Mouse (Mus musculus) fat pad, adult 2 months (tissue): ENCODE data around the gene Evc2.

ENCODE experiments used
- DNase-seq: peaks from one replicate; pipeline ENCODE4 v3.0.0-alpha.2; 2011; ENCODE audit warnings: low read depth, low spot score; ENCODE audit errors: extremely low read depth

The Evc2 gene

DNA sequence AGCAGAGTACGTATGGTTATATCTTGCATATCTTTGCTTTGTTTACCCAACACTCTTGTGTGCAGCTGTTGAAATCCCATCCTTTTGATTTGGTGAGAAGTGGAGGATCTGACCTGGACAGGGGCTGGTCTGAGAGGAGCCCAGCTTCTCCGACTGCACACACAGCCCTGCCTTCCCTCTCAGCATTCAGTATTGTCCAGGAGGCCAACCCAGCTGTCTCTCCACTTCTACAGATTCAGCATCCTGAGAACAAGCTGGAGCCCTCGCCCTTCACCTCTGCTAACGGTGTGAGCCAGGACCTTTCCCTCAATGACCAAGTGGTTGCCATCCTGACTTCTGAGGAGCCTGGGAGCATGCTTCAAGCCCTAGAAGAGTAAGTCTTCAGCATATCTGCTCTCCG is 25.0 kb downstream of the Evc2 start:
- no peak for DNase-seq

DNA sequence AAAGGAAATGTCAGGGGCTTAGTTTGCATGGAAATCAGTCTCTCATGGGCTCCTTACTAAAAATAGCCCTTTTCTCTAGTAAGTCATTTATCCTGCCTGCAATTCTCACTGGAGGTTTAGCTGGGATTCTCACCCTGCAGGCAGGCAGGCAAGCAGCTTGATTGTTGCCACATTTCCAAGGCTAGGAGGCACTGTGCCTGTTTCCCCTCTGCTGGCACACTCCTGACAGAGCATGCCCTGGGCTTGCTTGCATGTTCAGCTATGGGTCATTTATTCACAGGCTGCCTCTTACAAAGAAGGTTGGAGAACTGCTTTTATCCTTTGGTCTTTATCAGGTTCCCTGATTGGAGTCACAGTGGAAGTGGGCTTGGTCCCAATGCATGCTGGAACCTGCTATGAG is 27.5 kb downstream of the Evc2 start:
- DNase-seq = no peak

DNA sequence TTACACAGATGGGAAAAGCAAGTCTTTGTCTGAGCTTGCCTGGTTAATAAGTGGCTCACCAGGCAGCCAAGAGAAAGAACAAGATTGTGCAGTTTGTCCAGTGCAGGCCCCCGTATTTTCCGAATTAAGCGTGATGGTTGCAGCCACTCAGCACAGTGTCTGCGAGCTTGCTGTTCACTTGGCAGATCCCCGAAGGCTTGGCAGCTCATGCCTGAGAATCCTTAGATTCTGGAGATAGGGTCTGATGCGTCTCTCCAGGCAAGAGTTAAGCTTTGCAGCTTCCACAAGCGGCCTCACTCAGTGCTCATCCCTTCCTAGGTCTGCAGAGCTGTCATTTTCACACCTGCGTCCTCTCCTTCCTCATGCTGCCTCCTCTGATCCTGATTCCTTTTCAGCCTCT is 30.5 kb downstream of the Evc2 start:
- DNase-seq = no peak

DNA sequence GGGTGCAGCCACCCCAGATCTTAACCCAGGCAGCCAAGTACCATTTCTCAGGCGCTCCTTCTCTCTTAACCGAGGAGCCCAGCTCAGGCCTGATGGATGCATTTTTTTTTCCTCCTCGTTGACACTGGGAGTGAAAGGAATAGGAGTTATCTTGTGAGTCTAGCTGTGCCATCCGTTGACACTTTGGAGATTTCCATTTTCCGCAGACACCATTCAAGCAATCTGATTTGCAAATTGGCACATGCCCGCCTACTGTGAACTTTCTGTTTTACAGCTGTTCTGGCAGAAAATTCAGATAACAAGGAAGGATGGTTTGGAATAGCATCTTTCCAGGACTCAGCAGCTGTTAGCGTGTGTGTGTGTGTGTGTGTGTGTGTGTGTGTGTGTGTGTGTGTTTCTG is 39.1 kb downstream of the Evc2 start:
- no peak for DNase-seq

DNA sequence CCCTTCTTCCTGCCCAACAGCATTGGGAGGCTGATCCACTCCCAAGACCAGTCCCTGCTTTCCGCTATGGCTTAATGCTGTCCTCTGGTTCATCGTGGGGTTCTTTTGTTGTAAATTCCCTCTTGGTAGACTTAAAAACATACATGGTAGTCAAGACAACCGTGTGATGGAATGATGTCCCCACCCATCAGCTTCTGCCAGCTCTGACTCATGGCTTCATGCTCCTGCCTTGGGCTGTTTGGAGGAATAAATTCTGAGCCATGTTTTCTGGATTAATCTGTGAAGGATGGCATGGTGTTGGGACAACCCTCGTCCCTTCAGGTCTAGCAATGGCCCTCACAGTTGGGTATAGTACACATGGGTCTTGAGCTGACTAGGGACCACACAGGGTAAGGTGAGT is 42.3 kb downstream of the Evc2 start:
- no peak for DNase-seq

DNA sequence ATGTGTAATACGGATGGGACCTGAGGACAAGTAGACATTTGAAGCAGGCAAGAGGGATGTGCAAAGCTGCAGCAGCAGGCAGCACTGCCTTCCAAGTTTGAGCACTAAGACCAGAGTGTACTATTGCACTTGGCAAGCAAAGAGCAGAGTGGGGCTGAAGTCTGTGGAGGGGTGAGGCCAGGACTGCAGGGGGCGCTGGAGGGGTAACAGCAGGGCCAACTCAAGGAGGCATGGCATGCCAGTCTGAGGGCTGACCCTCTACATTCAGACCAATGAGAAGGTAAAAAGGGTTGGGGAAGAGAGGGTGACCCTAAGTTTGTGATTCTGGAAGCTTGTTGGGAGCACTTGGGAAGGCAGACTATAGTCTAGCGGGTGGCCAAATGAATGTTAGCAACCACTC is 45.3 kb downstream of the Evc2 start:
- no peak for DNase-seq

DNA sequence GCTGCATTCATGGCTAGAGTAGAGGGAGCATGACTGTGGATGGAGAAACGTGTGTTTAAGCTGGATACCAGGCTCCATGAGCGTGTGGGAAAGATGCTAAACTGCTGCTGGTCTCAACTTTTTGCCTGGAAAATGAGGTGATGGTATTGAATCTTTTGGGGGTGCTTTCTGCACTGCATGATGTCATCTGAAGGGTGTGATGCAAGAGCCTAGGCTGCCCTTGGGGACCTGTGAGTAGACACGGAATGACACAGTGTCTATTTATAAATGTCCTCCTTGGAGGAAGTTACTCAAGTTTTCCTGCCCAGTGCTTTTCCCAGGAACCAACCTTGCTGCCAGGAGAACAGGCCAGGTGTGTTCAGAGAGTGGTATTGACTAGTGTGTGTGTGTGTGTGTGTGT is 50.3 kb downstream of the Evc2 start:
- no peak for DNase-seq

DNA sequence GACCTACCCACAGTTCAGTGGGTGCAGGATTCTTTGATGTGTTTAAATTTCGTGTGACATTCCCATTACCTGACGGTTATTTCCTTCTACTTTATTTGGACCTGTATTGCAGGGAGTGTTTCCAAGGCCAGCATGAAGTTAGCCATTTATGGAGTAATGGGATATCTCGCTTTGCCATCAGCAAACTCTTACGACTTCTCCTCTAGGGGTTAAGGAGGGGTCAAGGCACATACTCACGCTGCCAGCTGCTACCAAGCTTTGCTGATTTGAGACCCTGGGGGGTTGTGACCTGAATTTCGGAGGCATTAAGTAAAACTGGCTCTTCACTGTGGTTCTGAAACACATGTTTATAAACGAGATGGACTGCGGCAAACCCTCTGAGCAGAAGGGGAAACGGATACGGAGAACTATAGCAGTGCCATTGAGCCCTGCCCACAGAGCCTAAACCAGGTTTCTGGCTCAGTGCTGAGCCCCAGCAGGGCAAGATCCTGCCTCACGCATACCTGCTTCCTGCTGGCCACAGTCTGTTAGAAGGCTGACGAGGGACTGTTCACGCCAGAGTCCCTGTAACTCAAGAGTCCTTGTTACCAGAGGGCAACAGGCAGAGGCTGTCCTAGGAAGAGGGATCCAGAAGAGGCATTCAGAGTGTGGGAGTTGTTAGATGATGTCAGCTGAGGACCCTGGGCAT is 51.7 kb downstream of the Evc2 start:
- no peak for DNase-seq

DNA sequence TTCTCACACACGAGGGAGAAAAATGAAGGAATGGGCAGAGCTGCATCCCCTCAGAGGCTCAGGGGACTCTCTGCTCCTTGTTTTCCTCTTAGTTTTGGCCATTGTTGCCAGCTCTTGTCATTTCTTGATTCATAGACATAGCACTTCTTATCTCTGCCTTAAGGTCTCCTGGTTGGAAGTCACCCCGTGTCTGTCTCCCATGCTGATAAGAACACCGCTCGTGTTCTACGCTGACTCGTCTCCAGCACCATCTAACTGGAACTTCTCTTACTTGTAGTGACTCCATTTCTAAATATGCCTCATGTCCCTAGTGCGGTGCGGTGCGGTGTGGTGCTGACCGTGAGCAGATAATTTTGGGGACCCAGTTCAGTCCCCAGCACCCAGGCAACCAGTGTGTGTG is 52.6 kb downstream of the Evc2 start:
- no peak for DNase-seq

DNA sequence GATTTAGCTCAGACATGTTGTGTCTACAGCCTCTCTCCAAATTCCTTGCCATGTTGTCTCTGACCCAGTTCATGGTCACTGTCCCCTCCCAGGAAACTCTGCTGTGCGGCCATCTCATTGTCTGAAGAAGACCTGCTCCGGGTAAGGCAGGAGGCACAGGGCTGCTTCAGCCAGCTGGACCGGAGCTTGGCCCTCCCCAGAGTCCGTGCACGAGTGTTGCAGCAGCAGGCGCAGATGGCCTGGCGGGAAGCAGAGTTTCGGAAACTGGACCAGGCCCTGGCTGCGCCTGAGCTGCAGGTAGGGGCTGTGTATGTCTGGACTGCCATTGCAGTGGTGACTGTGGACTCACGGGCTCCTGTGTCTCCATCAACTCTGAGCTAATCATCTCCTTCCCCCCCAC is 53.6 kb downstream of the Evc2 start:
- no peak for DNase-seq

DNA sequence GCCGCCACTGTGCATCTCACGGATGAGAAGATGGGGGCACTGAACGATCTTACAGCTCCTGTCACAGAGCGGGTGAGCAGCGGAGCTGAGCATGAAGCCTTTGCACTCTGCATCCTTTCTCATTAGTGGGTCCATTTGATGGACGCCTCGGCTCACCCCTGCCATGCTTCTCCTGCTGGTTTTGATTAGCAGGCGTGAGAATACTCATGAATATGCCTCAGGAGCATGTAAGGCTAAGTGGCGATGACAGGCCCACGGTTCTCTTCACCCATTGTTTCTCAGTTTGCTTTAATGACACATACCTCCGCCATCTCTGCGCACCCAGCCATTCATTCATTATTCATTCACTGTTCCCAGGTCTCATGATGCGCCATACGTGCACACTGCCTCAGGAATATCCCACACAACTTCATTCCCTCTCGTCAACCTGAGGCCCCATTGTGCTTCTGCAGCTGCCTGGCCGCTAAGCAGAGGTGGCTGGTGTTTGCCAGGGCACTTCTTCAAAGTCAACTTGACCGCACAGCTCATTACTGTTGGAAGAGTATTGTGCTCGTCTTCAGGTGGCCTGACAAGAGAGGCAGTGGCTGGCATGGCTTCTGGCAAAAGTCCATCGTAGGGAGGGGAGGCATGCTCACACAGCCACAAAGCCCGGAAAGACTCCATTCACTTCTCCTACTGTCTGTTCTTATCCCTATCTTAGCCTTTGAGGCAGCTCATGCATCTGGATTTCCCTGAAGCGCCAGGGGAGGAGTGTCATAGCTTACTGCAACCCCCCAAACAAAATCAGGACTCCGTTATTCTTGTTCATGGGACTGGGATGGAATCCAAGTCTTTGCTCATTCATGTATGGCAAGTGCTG is 57.1 kb downstream of the Evc2 start:
- no peak for DNase-seq

DNA sequence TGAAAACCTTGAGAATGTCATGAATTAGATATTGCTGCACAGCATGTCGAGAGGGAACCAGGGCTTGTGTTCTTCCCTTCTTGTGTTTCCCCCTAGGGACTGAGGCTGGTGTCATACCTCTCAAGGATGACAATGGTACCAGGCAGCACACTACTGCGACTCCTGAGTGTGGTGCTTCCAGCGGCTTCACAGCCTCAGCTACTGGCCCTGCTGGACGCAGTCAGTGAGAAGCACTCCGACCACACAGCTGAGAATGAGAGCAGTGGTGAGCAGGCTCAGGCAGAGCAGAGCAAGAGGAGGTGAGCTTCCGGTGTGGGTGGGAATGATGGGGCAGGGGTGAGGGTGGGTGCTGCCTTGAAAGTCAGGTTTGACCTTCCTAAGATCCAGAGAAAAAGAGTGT is 80.7 kb downstream of the Evc2 start:
- no peak for DNase-seq

DNA sequence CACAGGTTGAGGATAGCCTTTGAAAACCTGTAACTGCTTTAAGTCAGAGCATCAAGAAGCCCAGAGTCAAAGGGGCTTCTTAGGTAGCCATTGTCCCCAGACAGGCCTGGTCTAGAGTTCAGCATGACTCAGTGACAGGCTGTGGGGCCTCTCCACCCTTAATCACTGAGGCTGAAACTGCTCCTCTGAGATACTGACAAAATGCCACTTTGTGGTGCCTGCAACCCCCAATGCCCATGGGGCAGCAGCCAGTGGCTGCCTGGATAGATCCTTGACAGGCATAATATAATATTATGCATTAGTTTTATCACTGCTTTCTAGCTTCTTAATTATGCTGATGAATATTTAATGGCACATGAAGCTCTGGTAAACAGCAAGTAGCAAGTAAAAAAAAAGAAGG is 88.9 kb downstream of the Evc2 start:
- DNase-seq = no peak

DNA sequence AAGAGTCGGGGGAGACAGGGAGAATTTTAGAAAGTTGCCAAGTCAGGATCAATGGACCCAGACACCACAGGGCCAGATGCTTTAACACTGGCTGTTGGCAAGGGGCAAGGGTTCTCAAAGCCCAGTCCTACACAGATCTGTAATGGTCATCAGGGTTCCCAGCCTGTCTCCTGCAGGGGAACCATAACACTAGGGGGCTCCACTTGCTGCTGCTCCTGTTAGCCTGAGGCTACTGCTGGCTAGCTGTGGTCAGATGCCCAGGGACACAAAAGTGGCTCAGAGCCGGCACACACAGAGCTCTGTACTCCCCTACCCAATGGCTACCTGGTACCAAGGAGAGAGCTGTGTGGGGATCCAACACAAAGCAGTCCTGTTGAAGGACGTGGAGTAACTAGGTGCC is 97.1 kb downstream of the Evc2 start:
- no peak for DNase-seq

DNA sequence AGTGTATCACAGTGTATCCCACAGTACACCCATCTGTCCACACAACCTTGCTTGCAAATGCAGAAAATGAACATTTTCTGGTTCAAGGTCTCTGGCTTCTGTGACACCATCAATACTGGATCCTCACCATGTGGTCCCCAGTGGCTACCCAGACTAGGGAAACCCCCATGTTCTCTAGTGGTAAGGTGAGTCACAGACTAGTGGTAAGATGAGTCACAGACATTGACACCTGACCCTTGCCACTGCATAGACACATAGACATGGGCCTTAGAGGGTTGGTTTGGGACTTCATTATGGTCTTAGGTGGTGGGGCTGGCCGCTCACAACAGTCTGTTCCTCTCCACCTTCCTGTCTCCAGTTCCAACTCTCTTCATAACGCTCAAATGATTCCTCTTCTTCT is 104.5 kb downstream of the Evc2 start:
- no peak for DNase-seq

DNA sequence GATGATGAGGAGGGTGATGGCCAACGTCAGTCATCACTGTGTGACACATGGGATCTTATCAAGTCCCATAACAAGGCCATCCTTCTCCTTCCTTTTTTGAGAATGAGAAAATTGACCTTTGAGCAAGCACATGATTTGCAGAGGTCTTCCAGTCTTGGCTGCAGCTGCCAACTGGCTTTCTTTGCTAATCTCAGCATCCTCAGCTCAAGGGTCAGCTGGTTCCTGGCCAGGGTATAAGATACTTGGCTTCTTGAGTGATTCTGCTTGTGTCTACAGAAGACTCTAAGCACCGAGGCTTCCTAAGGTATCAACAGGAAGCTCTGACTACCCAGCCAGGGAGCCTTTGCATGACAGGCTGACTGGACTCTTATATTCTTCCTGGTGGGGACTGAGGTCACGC is 109.2 kb downstream of the Evc2 start:
- no peak for DNase-seq

DNA sequence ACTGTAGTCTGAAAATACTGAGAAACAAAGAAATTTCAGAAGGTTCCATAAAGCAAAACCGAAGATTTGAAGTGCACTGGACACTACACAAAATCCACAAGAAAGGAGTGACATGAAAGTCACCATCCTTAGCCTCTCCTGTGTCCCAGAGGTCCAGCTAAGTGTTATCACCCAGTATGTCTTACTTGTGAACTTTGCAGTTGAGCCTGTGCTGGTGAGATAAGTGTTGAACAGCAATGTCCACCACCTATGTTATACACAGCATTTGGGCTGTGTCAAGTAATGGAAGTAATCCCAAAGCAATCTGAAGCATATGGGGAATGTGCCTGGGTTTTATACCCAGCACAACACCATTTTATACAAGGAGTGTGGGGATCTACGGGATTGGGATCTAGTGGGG is 118.3 kb downstream of the Evc2 start:
- DNase-seq = no peak

DNA sequence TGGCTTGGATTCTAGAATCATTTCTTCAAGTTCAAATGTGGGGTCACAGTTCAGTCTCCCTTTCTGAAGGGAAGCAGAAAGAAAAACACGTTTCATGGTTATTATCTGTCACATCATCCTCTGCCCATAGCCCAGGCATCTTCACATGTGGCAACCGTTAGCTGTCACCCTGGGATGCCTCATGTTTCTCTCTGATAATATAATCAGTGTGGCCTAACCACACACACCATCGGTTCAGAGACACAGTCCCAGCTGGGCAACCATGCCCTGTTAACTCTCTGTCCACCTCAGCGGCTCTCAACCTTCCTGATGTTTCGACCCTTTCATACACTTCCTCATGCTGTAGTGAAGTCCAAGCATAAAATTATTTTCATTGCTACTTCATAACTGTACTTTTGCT is 118.9 kb downstream of the Evc2 start:
- DNase-seq = no peak

DNA sequence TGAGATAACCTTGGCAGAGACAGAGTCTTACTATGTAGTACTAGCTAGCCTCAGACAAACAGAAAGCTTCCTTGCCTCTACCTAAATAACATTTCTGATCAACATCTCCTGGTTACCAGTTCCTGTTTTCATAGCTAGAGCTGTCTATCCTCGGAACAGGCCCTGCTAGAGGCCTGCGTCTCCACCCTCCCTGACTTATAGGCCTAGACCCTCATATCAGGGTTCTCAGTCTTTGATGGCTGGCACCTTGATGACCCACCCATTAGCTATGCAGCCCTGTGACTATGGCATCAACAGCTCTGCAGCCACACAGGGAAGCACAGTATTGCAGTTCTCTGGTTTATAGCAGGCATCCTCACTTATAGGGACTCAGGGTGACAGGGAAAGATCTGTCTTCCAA is 119.5 kb downstream of the Evc2 start:
- DNase-seq = no peak

DNA sequence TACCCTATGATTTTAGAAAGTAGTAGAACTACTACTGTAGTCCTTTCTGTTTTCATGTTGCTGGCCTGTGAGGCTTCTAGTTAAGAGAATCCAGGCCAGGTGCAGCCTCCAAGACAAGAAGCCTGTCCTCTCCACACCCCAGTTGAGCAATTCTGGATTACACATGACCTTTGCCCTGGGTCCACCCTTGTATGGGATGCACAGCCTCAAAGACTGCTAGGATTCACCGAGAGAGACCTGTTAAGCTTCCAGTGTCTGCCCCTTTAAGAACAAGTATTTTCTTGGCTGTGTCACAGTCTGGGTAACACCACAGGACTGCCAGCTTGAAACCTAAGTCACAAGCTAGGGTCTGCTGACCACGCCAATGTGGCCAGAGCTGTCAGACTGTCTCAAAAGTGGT is 119.9 kb downstream of the Evc2 start:
- no peak for DNase-seq

DNA sequence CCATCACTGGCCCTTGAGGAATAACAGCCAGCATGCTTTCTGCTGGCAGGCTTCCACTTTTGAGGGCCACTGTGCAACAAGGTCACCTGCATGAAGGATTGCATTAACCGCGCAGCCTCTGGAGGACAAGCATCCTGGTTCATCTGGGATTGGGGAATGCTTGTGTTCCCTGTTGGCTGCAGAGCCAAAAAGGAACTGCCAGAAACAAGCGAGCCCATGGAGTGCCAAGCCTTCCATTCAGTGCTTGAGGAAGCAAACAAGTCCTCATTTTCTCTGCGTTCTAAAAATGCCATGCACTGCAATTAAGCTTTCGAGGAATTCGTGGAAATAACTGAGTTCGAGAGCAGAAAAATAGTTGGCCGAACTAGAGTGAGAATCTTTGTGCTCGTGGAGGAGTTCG is 127.2 kb downstream of the Evc2 start:
- no peak for DNase-seq

DNA sequence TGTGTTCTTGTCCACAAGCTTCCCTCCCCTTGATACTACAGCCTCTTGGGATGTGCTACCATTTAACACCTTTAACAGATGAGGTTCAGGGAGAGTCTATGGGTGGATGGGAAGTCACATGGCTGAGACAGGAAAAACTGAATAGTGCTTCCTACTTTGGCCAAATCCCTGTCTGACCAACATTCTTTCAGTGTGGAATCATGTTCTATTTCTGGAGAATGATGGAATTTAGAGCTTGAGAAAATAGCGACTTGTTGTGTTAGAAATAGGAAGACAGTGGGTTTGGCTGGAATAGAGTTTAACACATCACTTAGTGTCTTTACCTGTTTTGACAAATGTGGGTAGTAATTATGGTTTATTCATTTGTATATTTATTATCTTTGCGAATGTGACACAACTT is 129.3 kb downstream of the Evc2 start:
- DNase-seq = no peak

DNA sequence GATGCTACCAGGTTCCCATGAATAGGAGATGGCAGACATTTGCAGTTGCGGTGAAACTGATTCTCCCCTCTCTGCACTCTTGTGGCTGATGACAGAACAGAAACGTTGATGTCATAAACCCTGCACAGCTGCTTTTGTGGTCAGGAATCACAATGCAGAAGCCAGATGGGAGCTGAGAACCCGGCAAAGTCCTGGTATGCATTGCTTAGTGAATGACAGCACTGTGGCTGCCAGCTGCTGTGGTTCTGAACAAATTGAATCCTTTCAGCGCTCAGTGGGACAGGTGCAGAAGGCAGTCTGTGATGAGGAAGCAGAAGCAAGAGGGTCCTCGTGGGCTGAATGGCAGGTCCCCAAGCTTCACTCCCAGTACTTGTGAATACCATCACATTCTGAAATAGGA is 130.7 kb downstream of the Evc2 start:
- no peak for DNase-seq
